Mouse (Mus musculus): Measurements from ENCODE around the gene Tctex1d1. TPM values are rescaled to one million over a fixed set of nuclear protein-coding genes. Genes with fewer than 3 reads are reported as not detected.

Tctex1d1 gene
- total RNA-seq, 2 experiments from 2014 or later: 0.61 to 0.96 TPM

- TF ChIP-seq CTCF (IDR thresholded peaks at IDR 0.05): no peak
- DNase-seq (ENCODE audit: extremely low spot score in 1 of 2, low spot score in 2 of 2): no peak
- intact Hi-C loops (cut with DNase I): no loop called here
- no peak overlapping the region for H3K4me3 ChIP-seq
- H3K27ac ChIP-seq: no peak overlapping the region
Observed at GRCm38 (mm10) chr4:103028177-103029088, 50.0 kb downstream of the Tctex1d1 start.

GRCm38 (mm10) chr4:103039103-103039837 is 60.9 kb downstream of the Tctex1d1 start:
- no peak for TF ChIP-seq CTCF (IDR thresholded peaks at IDR 0.05)
- intact Hi-C loops (cut with DNase I): no loop called here
- no peak overlapping the region for H3K4me3 ChIP-seq

GRCm38 (mm10) chr4:103039838-103040191 is 61.4 kb downstream of the Tctex1d1 start:
- intact Hi-C loops (cut with DNase I): no loop called here
- Histone ChIP-seq H3K4me3 (no peak overlapping the region), H3K27ac (no peak overlapping the region)
- TF ChIP-seq CTCF (IDR thresholded peaks at IDR 0.05): no peak
- DNase-seq (ENCODE audit: extremely low spot score in 1 of 2, low spot score in 2 of 2): no peak

More at GRCm38 (mm10) chr4:103039103-103039837, 60.9 kb downstream of the Tctex1d1 start:
- DNase-seq (ENCODE audit: extremely low spot score in 1 of 2, low spot score in 2 of 2): no peak
- no peak overlapping the region for H3K27ac ChIP-seq

GRCm38 (mm10) chr4:103042997-103043396 is 64.6 kb downstream of the Tctex1d1 start:
- DNase-seq (ENCODE audit: extremely low spot score in 1 of 2, low spot score in 2 of 2): no peak
- intact Hi-C loops (cut with DNase I): no loop called here
- Histone ChIP-seq H3K27ac (no peak overlapping the region), H3K4me3 (no peak overlapping the region)
- no peak; the same call in 1 of the 2 replicates for TF ChIP-seq CTCF (IDR thresholded peaks at IDR 0.05)

- H3K27ac ChIP-seq: no peak overlapping the region
- no peak overlapping the region for H3K4me3 ChIP-seq
- no peak for TF ChIP-seq CTCF (IDR thresholded peaks at IDR 0.05)
- no peak for DNase-seq (ENCODE audit: extremely low spot score in 1 of 2, low spot score in 2 of 2)
- intact Hi-C loops (cut with DNase I): no loop called here
Observed at GRCm38 (mm10) chr4:103048046-103048445, 69.6 kb downstream of the Tctex1d1 start.

Other genes starting within 250 kb of the Tctex1d1 start
- gene Sgip1, start 237.3 kb upstream of the Tctex1d1 start, total RNA-seq (2021): 100 to 1,000 TPM; 293 to 300 TPM
- gene Insl5, start 48.2 kb downstream of the Tctex1d1 start, total RNA-seq (2021): 1 to 10 TPM; 1.8 to 3.1 TPM
- 10 to 100 TPM; 44.9 to 45.6 TPM for gene Mier1, start 135.8 kb downstream of the Tctex1d1 start, total RNA-seq (2021)
- 10 to 100 TPM; 15.8 to 17.1 TPM for gene Wdr78, start 135.9 kb downstream of the Tctex1d1 start, total RNA-seq (2021)
- gene Slc35d1, start 236.6 kb downstream of the Tctex1d1 start, total RNA-seq (2021): 10 to 100 TPM; 12.7 to 12.8 TPM

Measured in left cerebral cortex, adult 2 months (tissue).